Mouse (Mus musculus): ENCODE results near the gene Rnft2.

DNA sequence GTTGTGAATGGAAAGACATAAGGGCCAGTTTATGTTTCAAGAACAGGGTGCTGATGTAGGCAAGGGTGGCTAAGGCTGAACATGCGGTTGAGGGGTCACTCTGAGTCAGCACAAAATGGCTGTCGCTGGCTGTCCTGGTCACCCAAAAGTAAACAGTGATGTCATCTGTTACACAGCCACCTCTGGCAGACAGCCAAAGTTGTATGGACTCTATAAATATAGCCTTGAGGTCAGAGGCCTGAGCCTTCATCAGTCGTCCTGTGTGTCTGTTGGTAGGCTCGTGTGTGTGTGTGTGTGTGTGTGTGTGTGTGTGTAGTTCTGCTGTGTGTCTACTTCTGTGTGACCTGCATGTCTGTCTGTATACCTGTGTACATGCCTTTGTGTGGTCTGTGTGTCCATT is 87.9 kb downstream of the Rnft2 start:
- TF ChIP-seq CTCF (IDR thresholded peaks at IDR 0.05; ENCODE audit: borderline replicate concordance, control insufficient read depth, extremely low read depth, insufficient read depth, low read length, poor library complexity) (no peak), POLR2A (IDR thresholded peaks at IDR 0.05; ENCODE audit: control insufficient read depth, extremely low read depth, insufficient read depth, low read length, poor library complexity) (no peak)
